Mouse (Mus musculus): ENCODE data around the gene Tsc22d3. TPM values are rescaled to one million over a fixed set of nuclear protein-coding genes. Genes with fewer than 3 reads are reported as not detected.
"Not testable (repeated sequence)": the region's sequence is repeated elsewhere in the genome, so short reads cannot be mapped to it uniquely, and the experiment has no call there.

Tsc22d3 gene
- polyA plus RNA-seq, 1 experiment: 38.4 TPM

DNA sequence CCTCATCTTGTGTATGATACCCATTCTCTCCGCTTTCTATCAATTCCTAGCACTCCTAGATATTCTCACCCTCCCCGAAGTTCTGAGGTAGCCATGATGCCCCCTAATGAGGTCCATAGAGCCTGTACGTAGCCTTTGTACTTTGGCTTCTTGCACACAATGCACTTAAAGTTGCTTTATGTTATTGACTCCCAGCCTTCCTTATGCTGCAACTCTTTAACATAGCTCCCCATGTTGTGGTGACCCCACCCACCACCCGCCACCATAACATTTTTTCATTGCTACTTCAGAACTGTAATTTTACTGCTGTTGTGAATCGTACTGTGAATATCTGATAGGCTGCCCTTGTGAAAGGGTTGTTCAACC lies 74.2 kb downstream of the Tsc22d3 start:
- Histone ChIP-seq H3K4me3 (ENCODE audit: insufficient read depth, low read depth, low read length) (no peak overlapping the region), H3K27ac (replicated peaks; ENCODE audit: low read depth, low read length) (no peak overlapping the region), H3K4me1 (ENCODE audit: control insufficient read depth, insufficient read depth, insufficient read length, low read length) (peaks cover 9% of the 10 kb centered on the region)

DNA sequence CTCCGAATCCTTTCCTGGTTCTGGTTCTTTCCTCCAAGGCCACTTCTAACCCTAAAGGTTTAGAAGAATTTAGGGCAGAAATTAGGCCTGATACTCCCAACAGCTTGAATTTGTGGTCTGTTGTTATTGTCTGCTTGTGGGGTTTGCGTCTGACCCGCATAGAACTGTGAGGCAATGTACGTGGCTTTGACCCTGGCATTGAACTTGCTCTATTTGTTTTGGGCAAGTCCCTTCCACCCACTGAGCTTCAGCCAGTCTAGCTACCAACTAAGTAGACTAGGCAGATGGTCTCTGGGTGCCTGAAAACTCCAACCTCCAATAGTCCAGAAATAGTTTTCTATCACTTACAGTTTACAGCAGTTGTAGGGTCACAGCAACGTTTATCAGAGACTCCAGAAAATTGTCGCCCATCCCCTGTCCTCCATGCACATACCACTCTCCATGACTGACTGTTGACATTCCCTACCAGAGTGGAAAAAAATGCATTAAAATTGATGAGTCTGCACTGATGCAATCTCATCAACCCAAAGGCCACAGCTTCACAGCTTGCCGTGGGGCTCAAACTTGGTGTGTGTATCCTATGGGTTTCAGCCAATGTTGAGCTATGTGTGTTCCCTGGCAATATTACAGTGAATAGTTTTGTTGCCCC lies 74.7 kb downstream of the Tsc22d3 start:
- H3K27ac ChIP-seq (replicated peaks; ENCODE audit: low read depth, low read length): no peak overlapping the region
- H3K4me1 ChIP-seq (ENCODE audit: control insufficient read depth, insufficient read depth, insufficient read length, low read length): peaks cover 9% of the 10 kb centered on the region
- H3K4me3 ChIP-seq (ENCODE audit: insufficient read depth, low read depth, low read length): no peak overlapping the region

DNA sequence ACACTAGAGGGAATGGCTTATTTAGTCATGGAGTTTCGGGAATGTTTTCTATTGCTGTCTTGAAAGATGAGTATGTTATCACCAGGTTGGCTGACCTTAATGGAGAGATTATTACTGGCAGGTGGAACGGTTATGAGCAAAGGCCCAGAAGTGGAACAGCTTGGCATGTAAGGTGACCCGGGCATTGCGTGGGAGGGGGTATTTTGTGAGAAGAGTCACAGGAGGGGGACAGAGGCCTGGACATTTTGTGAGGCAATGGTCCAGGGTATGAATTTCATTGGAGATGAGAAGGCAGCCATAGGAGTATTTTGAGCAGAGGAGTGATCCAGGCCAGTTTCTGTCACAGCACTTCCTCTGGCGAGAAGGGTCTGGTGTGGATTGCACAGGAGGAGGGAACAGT lies 76.2 kb downstream of the Tsc22d3 start:
- Histone ChIP-seq H3K27ac (replicated peaks; ENCODE audit: low read depth, low read length) (no peak overlapping the region), H3K4me3 (ENCODE audit: insufficient read depth, low read depth, low read length) (no peak overlapping the region), H3K4me1 (ENCODE audit: control insufficient read depth, insufficient read depth, insufficient read length, low read length) (peaks cover 7% of the 10 kb centered on the region; the same call in 1 of the 2 replicates)

- Histone ChIP-seq H3K4me3 (ENCODE audit: insufficient read depth, low read depth, low read length) (no peak overlapping the region), H3K27ac (replicated peaks; ENCODE audit: low read depth, low read length) (no peak overlapping the region), H3K4me1 (ENCODE audit: control insufficient read depth, insufficient read depth, insufficient read length, low read length) (peaks cover 4% of the 10 kb centered on the region; the same call in 1 of the 2 replicates)
These were observed 78.2 kb downstream of the Tsc22d3 start for GRCm38 (mm10) chrX:140522071-140522765.

GRCm38 (mm10) chrX:140520146-140521102 lies 80.0 kb downstream of the Tsc22d3 start:
- Histone ChIP-seq H3K4me3 (ENCODE audit: insufficient read depth, low read depth, low read length) (peak overlapping the region; percentile 38), H3K4me1 (ENCODE audit: control insufficient read depth, insufficient read depth, insufficient read length, low read length) (peaks cover 4% of the 10 kb centered on the region; the same call in 1 of the 2 replicates), H3K27ac (replicated peaks; ENCODE audit: low read depth, low read length) (peak overlapping the region; percentile 88)

DNA sequence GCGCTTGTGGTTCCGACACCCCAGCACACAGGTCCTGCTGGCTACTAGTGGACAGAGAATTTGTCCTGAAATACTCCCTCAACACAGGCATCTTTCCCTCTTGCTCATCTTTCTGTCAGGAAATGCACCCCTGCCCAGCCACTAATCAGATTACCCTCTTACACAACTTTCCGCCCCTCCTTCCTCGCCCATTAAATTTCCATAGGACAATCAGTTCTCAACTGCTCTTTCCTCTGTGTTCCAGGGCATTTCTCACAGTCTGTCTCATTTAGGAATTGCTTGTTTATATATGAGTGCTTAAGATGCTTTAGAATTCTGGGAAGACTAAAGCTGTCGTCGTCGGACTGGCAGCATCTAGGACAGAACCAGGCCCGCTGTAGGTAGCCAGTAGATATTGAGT lies 82.1 kb downstream of the Tsc22d3 start:
- Histone ChIP-seq H3K4me1 (ENCODE audit: control insufficient read depth, insufficient read depth, insufficient read length, low read length) (peaks cover 4% of the 10 kb centered on the region; the same call in 1 of the 2 replicates), H3K4me3 (ENCODE audit: insufficient read depth, low read depth, low read length) (no peak overlapping the region), H3K27ac (replicated peaks; ENCODE audit: low read depth, low read length) (no peak overlapping the region)

DNA sequence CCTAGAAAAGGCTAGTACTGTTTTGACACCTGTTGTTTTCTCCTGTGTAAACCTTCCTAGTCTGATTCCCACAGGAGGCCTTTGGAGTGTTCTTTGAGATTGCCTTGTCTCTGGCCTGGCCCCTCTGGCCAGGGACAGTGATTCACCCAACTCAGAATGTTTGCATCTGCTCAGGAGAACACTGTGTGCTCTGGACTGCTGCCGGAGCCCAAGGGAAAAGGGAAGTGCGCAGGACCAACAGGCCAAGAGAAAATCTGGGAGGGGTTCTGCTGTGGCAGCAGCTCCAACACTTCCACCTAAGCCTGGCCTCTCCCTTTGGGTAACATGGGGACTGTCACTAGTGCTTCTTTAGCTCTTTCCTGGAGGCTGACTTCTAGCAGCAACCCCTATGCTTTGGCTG lies 87.1 kb downstream of the Tsc22d3 start:
- peak overlapping the region; percentile 48; the same call in 1 of the 2 replicates for H3K27ac ChIP-seq (replicated peaks; ENCODE audit: low read depth, low read length)
- H3K4me1 ChIP-seq (ENCODE audit: control insufficient read depth, insufficient read depth, insufficient read length, low read length): peaks cover 16% of the 10 kb centered on the region
- H3K4me3 ChIP-seq (ENCODE audit: insufficient read depth, low read depth, low read length): no peak overlapping the region

DNA sequence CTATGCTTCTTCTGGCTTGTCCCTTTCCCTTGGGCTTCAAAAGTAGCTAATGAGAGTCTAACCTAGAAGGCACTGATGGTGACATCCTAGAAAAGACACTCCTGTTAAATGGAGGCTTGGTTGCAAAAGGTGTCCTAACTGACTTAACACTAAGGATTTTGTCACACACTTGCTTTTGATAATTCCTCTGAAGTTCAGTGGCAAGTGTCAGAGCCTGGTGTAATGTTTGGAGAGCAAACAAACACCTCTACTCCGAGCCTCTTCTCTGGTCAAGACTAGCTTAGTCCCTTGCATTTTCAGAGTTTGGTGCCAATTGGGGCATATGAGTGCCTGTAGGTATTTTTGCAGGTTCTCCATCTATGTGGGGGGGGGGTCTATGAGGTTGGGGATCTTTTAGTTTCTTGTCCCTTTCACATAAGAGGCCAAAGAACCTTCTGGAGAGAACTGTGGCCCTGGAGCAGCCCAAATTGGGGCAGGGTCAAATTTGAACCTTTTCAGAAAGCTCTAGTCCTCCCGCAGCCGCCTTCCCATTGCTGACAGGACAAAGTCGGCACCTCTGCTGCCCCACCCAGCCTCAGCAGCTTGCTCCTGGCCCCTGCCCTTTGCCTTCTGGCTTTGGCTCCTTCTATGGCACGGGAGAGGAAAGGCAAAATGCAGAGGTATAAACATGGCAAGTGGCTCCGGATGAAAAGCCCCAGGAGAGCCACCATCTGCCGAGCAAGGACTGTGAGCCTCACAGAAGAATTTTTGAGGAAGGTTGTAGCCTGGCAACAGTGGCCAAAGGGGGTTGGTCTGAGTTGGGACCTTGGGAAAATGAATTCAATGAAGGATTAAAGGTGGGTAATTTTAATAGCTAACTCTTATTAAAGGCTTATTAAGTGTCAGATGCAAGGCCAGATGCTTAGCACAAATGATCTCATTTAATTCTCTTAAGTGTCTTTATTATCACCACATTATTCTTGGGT lies 88.5 kb downstream of the Tsc22d3 start:
- Histone ChIP-seq H3K4me3 (ENCODE audit: insufficient read depth, low read depth, low read length) (no peak overlapping the region), H3K27ac (replicated peaks; ENCODE audit: low read depth, low read length) (peak overlapping the region; percentile 2), H3K4me1 (ENCODE audit: control insufficient read depth, insufficient read depth, insufficient read length, low read length) (peaks cover 16% of the 10 kb centered on the region)

- Histone ChIP-seq H3K4me1 (ENCODE audit: control insufficient read depth, insufficient read depth, insufficient read length, low read length) (peaks cover 16% of the 10 kb centered on the region), H3K27ac (replicated peaks; ENCODE audit: low read depth, low read length) (peak overlapping the region; percentile 66), H3K4me3 (ENCODE audit: insufficient read depth, low read depth, low read length) (no peak overlapping the region)
These were observed 89.6 kb downstream of the Tsc22d3 start for GRCm38 (mm10) chrX:140510696-140511429.

DNA sequence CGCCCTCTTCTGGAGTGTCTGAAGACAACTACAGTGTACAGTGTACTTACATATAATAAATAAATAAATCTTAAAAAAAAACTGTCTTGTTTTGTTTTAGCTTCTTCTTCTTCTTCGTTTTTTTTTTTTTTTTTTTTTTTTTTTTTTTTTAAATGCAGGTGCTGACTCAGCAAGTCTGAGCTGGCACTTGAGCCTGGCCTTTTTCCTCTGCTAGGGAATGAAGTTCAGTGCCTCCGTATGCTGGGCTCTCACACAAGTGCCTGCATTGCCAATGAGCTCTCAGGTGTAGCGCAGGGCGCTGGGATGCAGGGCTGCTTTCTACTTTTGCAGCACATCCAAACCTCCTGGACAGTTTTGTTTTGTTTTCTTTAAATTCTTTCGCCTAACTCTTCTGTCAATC lies 90.6 kb downstream of the Tsc22d3 start:
- Histone ChIP-seq H3K4me1 (ENCODE audit: control insufficient read depth, insufficient read depth, insufficient read length, low read length) (peaks cover 20% of the 10 kb centered on the region), H3K4me3 (ENCODE audit: insufficient read depth, low read depth, low read length) (no peak overlapping the region), H3K27ac (replicated peaks; ENCODE audit: low read depth, low read length) (peak overlapping the region; percentile 7; the same call in 1 of the 2 replicates)

- H3K27ac ChIP-seq (replicated peaks; ENCODE audit: low read depth, low read length); H3K4me3 ChIP-seq (ENCODE audit: insufficient read depth, low read depth, low read length): not testable (repeated sequence)
- peaks cover 26% of the 10 kb centered on the region for H3K4me1 ChIP-seq (ENCODE audit: control insufficient read depth, insufficient read depth, insufficient read length, low read length)
These were observed 91.7 kb downstream of the Tsc22d3 start for GRCm38 (mm10) chrX:140508791-140509190.

- peak overlapping the region; percentile 50; the same call in 1 of the 2 replicates for H3K27ac ChIP-seq (replicated peaks; ENCODE audit: low read depth, low read length)
- no peak overlapping the region for H3K4me3 ChIP-seq (ENCODE audit: insufficient read depth, low read depth, low read length)
- H3K4me1 ChIP-seq (ENCODE audit: control insufficient read depth, insufficient read depth, insufficient read length, low read length): peaks cover 20% of the 10 kb centered on the region
These were observed 93.1 kb downstream of the Tsc22d3 start for GRCm38 (mm10) chrX:140507377-140507776.

DNA sequence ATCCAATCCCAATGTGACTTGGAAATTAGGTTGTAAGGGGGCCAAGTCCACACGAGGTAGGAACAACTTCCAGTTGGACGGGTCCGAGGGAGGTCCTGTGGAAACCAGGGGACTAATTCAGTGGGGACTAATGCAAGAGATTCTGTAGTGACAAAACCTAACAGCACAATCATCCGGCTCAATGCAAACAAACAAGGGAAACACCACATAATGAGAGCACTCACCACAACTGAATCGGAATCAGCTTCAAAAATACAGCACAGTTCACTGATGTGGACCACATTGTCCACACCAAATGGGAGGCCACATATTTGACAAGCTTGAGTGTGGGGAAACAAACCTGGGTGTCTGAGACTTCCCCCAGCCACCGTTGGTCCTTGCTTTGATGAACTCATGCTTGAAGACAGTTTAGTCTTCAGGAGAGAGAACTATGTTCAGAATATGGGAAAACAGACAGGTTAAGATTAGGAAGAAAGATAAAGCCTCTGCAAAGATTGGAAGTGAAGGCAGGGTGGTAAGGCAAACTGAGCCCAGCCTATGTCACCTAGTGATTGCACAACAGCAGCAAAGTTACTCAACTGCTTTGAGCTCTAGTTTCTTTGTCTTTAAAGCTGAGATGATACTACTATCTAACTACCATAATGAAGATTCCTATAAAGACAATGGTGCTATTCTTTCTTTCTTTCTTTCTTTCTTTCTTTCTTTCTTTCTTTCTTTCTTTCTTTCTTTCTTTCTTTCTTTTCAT lies 93.9 kb downstream of the Tsc22d3 start:
- H3K27ac ChIP-seq (replicated peaks; ENCODE audit: low read depth, low read length): peak overlapping the region; percentile 66
- peaks cover 15% of the 10 kb centered on the region for H3K4me1 ChIP-seq (ENCODE audit: control insufficient read depth, insufficient read depth, insufficient read length, low read length)
- H3K4me3 ChIP-seq (ENCODE audit: insufficient read depth, low read depth, low read length): no peak overlapping the region
